Mouse (Mus musculus): ENCODE measurements around the gene Bmyc. TPM values are rescaled to one million over a fixed set of nuclear protein-coding genes. Genes with fewer than 3 reads are reported as not detected.
"Not testable (repeated sequence)": the region's sequence is repeated elsewhere in the genome, so short reads cannot be mapped to it uniquely, and the experiment has no call there.

Bmyc gene
- polyA plus RNA-seq, 1 experiment = 10.5 TPM

GRCm38 (mm10) chr2:25708121-25708520 lies 1.6 kb downstream of the Bmyc start:
- H3K9me3 ChIP-seq (replicated peaks; ENCODE audit: control insufficient read depth, insufficient read depth, low read length, poor library complexity, severe bottlenecking) = no peaks in the 10 kb centered on the region
- H3K4me3 ChIP-seq (ENCODE audit: low read depth, low read length) = no peak overlapping the region
- H3K4me1 ChIP-seq (ENCODE audit: control insufficient read depth, insufficient read depth, low read length) = no peaks in the 10 kb centered on the region
- no peak for TF ChIP-seq EP300 (IDR thresholded peaks at IDR 0.05; ENCODE audit: insufficient read depth, low read depth, low read length)
- no peak for TF ChIP-seq CTCF (IDR thresholded peaks at IDR 0.05; ENCODE audit: low read depth, low read length)
- no peak for TF ChIP-seq POLR2A (IDR thresholded peaks at IDR 0.05; ENCODE audit: insufficient read depth, low read length)
- no peak overlapping the region for H3K27ac ChIP-seq (ENCODE audit: insufficient read depth, low read length)
- H3K36me3 ChIP-seq (ENCODE audit: control insufficient read depth, insufficient read depth, low read length, poor library complexity, severe bottlenecking) = no peaks in the 10 kb centered on the region
- no peak overlapping the region for H3K9ac ChIP-seq (ENCODE audit: low read depth, poor library complexity, severe bottlenecking)
- no peaks in the 10 kb centered on the region for H3K27me3 ChIP-seq (ENCODE audit: control insufficient read depth, insufficient read depth, low read length, poor library complexity, severe bottlenecking)

- not testable (repeated sequence) for H3K36me3 ChIP-seq (ENCODE audit: control insufficient read depth, insufficient read depth, low read length, poor library complexity, severe bottlenecking); H3K4me3 ChIP-seq (ENCODE audit: low read depth, low read length); H3K27me3 ChIP-seq (ENCODE audit: control insufficient read depth, insufficient read depth, low read length, poor library complexity, severe bottlenecking); H3K9me3 ChIP-seq (replicated peaks; ENCODE audit: control insufficient read depth, insufficient read depth, low read length, poor library complexity, severe bottlenecking); H3K4me1 ChIP-seq (ENCODE audit: control insufficient read depth, insufficient read depth, low read length); H3K9ac ChIP-seq (ENCODE audit: low read depth, poor library complexity, severe bottlenecking); H3K27ac ChIP-seq (ENCODE audit: insufficient read depth, low read length)
These were observed 2.5 kb downstream of the Bmyc start for GRCm38 (mm10) chr2:25709056-25709455.

- H3K36me3 ChIP-seq (ENCODE audit: control insufficient read depth, insufficient read depth, low read length, poor library complexity, severe bottlenecking); H3K27ac ChIP-seq (ENCODE audit: insufficient read depth, low read length); H3K4me1 ChIP-seq (ENCODE audit: control insufficient read depth, insufficient read depth, low read length); H3K9ac ChIP-seq (ENCODE audit: low read depth, poor library complexity, severe bottlenecking); H3K27me3 ChIP-seq (ENCODE audit: control insufficient read depth, insufficient read depth, low read length, poor library complexity, severe bottlenecking); H3K4me3 ChIP-seq (ENCODE audit: low read depth, low read length); H3K9me3 ChIP-seq (replicated peaks; ENCODE audit: control insufficient read depth, insufficient read depth, low read length, poor library complexity, severe bottlenecking): not testable (repeated sequence)
These were observed 3.3 kb downstream of the Bmyc start for GRCm38 (mm10) chr2:25709791-25710190.

GRCm38 (mm10) chr2:25711641-25712040 lies 5.1 kb downstream of the Bmyc start:
- not testable (repeated sequence) for H3K4me1 ChIP-seq (ENCODE audit: control insufficient read depth, insufficient read depth, low read length); H3K9me3 ChIP-seq (replicated peaks; ENCODE audit: control insufficient read depth, insufficient read depth, low read length, poor library complexity, severe bottlenecking); H3K36me3 ChIP-seq (ENCODE audit: control insufficient read depth, insufficient read depth, low read length, poor library complexity, severe bottlenecking); H3K9ac ChIP-seq (ENCODE audit: low read depth, poor library complexity, severe bottlenecking); H3K4me3 ChIP-seq (ENCODE audit: low read depth, low read length); H3K27ac ChIP-seq (ENCODE audit: insufficient read depth, low read length); H3K27me3 ChIP-seq (ENCODE audit: control insufficient read depth, insufficient read depth, low read length, poor library complexity, severe bottlenecking)

- Histone ChIP-seq H3K9ac (ENCODE audit: low read depth, poor library complexity, severe bottlenecking) (no peak overlapping the region), H3K4me3 (ENCODE audit: low read depth, low read length) (no peak overlapping the region), H3K36me3 (ENCODE audit: control insufficient read depth, insufficient read depth, low read length, poor library complexity, severe bottlenecking) (no peaks in the 10 kb centered on the region), H3K4me1 (ENCODE audit: control insufficient read depth, insufficient read depth, low read length) (no peaks in the 10 kb centered on the region), H3K27me3 (ENCODE audit: control insufficient read depth, insufficient read depth, low read length, poor library complexity, severe bottlenecking) (no peaks in the 10 kb centered on the region), H3K9me3 (replicated peaks; ENCODE audit: control insufficient read depth, insufficient read depth, low read length, poor library complexity, severe bottlenecking) (no peaks in the 10 kb centered on the region), H3K27ac (ENCODE audit: insufficient read depth, low read length) (no peak overlapping the region)
- TF ChIP-seq POLR2A (IDR thresholded peaks at IDR 0.05; ENCODE audit: insufficient read depth, low read length) (no peak), EP300 (IDR thresholded peaks at IDR 0.05; ENCODE audit: insufficient read depth, low read depth, low read length) (no peak), CTCF (IDR thresholded peaks at IDR 0.05; ENCODE audit: low read depth, low read length) (no peak)
These were observed 10.7 kb downstream of the Bmyc start for GRCm38 (mm10) chr2:25717222-25717621.

GRCm38 (mm10) chr2:25733199-25733930 lies 26.8 kb downstream of the Bmyc start:
- Histone ChIP-seq H3K27me3 (ENCODE audit: control insufficient read depth, insufficient read depth, low read length, poor library complexity, severe bottlenecking) (no peaks in the 10 kb centered on the region), H3K36me3 (ENCODE audit: control insufficient read depth, insufficient read depth, low read length, poor library complexity, severe bottlenecking) (no peaks in the 10 kb centered on the region), H3K9ac (ENCODE audit: low read depth, poor library complexity, severe bottlenecking) (no peak overlapping the region), H3K4me1 (ENCODE audit: control insufficient read depth, insufficient read depth, low read length) (no peaks in the 10 kb centered on the region), H3K4me3 (ENCODE audit: low read depth, low read length) (no peak overlapping the region), H3K9me3 (replicated peaks; ENCODE audit: control insufficient read depth, insufficient read depth, low read length, poor library complexity, severe bottlenecking) (no peaks in the 10 kb centered on the region), H3K27ac (ENCODE audit: insufficient read depth, low read length) (no peak overlapping the region)
- TF ChIP-seq POLR2A (IDR thresholded peaks at IDR 0.05; ENCODE audit: insufficient read depth, low read length) (no peak), EP300 (IDR thresholded peaks at IDR 0.05; ENCODE audit: insufficient read depth, low read depth, low read length) (no peak), CTCF (IDR thresholded peaks at IDR 0.05; ENCODE audit: low read depth, low read length) (no peak)

GRCm38 (mm10) chr2:25736709-25737108 lies 30.2 kb downstream of the Bmyc start, which contains the start of gene Obp2b:
TSS of gene Obp2b (plus strand) at chr2:25737009.
- H3K27me3 ChIP-seq (ENCODE audit: control insufficient read depth, insufficient read depth, low read length, poor library complexity, severe bottlenecking); H3K9ac ChIP-seq (ENCODE audit: low read depth, poor library complexity, severe bottlenecking); H3K4me1 ChIP-seq (ENCODE audit: control insufficient read depth, insufficient read depth, low read length); H3K27ac ChIP-seq (ENCODE audit: insufficient read depth, low read length); H3K9me3 ChIP-seq (replicated peaks; ENCODE audit: control insufficient read depth, insufficient read depth, low read length, poor library complexity, severe bottlenecking); H3K36me3 ChIP-seq (ENCODE audit: control insufficient read depth, insufficient read depth, low read length, poor library complexity, severe bottlenecking); H3K4me3 ChIP-seq (ENCODE audit: low read depth, low read length): not testable (repeated sequence)
